Mouse (Mus musculus) spleen, postnatal 36 days (tissue): Measurements from ENCODE around the gene Zfp316.

Experiments
- DNase-seq, 2 experiments: peaks; one replicate each; pipeline ENCODE4 v3.0.0; 2022; ENCODE audit warnings: low spot score in 2 of 2, mixed read lengths in 1 of 2

The Zfp316 gene

GRCm38 (mm10) chr5:143269363-143270150, at the start of gene Zfp316:
Gene Zfp316 (minus strand): TSS chr5:143270022.
- DNase-seq: peak; percentile 46 to 53

- DNase-seq: no peak
These were observed 47.4 kb upstream of the Zfp316 start for GRCm38 (mm10) chr5:143317288-143317610.

GRCm38 (mm10) chr5:143316605-143317287, 46.9 kb upstream of the Zfp316 start:
- DNase-seq: no peak

GRCm38 (mm10) chr5:143315514-143315888, 45.7 kb upstream of the Zfp316 start:
- no peak for DNase-seq

GRCm38 (mm10) chr5:143314730-143315513, 45.1 kb upstream of the Zfp316 start, which contains the start of gene E130309D02Rik:
Gene E130309D02Rik (minus strand): TSS chr5:143315360.
- peak; percentile 85 for DNase-seq

- DNase-seq: no peak
These were observed 44.4 kb upstream of the Zfp316 start for GRCm38 (mm10) chr5:143314183-143314729.

GRCm38 (mm10) chr5:143311886-143312285, 42.1 kb upstream of the Zfp316 start:
- peak; percentile 59 to 65 for DNase-seq

GRCm38 (mm10) chr5:143309916-143310315, 40.1 kb upstream of the Zfp316 start:
- DNase-seq: no peak

- DNase-seq: no peak
These were observed 39.0 kb upstream of the Zfp316 start for GRCm38 (mm10) chr5:143308825-143309224.

- no peak for DNase-seq
These were observed 34.4 kb upstream of the Zfp316 start for GRCm38 (mm10) chr5:143304251-143304650.

- no peak for DNase-seq
These were observed 31.5 kb upstream of the Zfp316 start for GRCm38 (mm10) chr5:143301296-143301695.

- peak in 1 of 2 experiments; percentile 18 for DNase-seq
These were observed 29.9 kb upstream of the Zfp316 start for GRCm38 (mm10) chr5:143299686-143300085.

- no peak for DNase-seq
These were observed 28.6 kb upstream of the Zfp316 start for GRCm38 (mm10) chr5:143298391-143298790.

GRCm38 (mm10) chr5:143297986-143298385, 28.2 kb upstream of the Zfp316 start:
- DNase-seq: no peak

GRCm38 (mm10) chr5:143295330-143295729, 25.5 kb upstream of the Zfp316 start:
- DNase-seq: no peak

- DNase-seq: no peak
These were observed 25.0 kb upstream of the Zfp316 start for GRCm38 (mm10) chr5:143294862-143295261.

GRCm38 (mm10) chr5:143293404-143293803, 23.6 kb upstream of the Zfp316 start, which contains the start of gene Zfp853:
Gene Zfp853 (minus strand): TSS chr5:143293623.
- no peak for DNase-seq

GRCm38 (mm10) chr5:143292879-143293278, 23.1 kb upstream of the Zfp316 start:
- no peak for DNase-seq

GRCm38 (mm10) chr5:143289299-143289698, 19.5 kb upstream of the Zfp316 start:
- no peak for DNase-seq

GRCm38 (mm10) chr5:143288378-143288911, 18.6 kb upstream of the Zfp316 start:
- no peak for DNase-seq

GRCm38 (mm10) chr5:143287774-143288328, 18.0 kb upstream of the Zfp316 start:
- no peak for DNase-seq
